Mouse (Mus musculus): Measurements from ENCODE around the gene Sec16b. TPM values are rescaled to one million over a fixed set of nuclear protein-coding genes. Genes with fewer than 3 reads are reported as not detected.

Sec16b gene
- total and polyA plus RNA-seq, 3 experiments = 0.76 to 3.2 (median 1.2) TPM

GRCm38 (mm10) chr1:157516838-157517808, 10.6 kb downstream of the Sec16b start:
- Histone ChIP-seq H3K36me3 (ENCODE audit: control insufficient read depth, insufficient read depth, low read length) (no peaks in the 10 kb centered on the region), H3K27ac (no peak overlapping the region), H3K4me3 (no peak overlapping the region), H3K79me2 (replicated peaks; ENCODE audit: control insufficient read depth, insufficient read depth, low read length) (no peaks in the 10 kb centered on the region), H3K9ac (ENCODE audit: low read depth, low read length) (no peak overlapping the region), H3K4me1 (ENCODE audit: control insufficient read depth, insufficient read depth, low read length) (0 out of 2 replicates have a peak, but pooled peaks cover 2% of the 10 kb centered on the region), H3K27me3 (ENCODE audit: control insufficient read depth, insufficient read depth, low read length) (no peaks in the 10 kb centered on the region)
- WGBS = 84% methylated on average over 8 of the region's 8 CpGs
- DNase-seq = no peak
- intact Hi-C loops (cut with DNase I) = no loop called here
- TF ChIP-seq EP300 (IDR thresholded peaks at IDR 0.05; ENCODE audit: insufficient read depth, low read depth, low read length) = no peak

DNA sequence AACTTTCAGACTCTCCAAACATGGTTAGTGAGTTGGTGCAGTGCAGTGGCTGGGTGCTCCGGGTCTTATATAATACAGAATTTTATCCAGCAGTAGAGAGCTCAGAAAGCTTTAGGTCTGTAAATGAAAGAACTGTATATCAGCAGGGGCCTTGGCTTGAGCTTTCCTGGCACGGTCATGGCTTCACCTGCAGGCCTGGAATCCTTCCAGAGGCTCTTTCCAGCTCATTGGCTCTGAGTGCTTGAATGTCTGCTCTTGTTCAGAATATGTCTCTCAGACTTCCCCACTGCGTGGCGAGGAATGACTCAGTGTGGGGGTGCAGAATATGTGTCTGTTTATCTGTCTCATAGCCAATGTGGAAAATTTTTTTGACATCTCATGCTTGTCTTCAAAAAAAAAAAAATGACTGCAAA, 11.6 kb downstream of the Sec16b start:
- Histone ChIP-seq H3K4me1 (ENCODE audit: control insufficient read depth, insufficient read depth, low read length) (0 out of 2 replicates have a peak, but pooled peaks cover 2% of the 10 kb centered on the region), H3K4me3 (no peak overlapping the region), H3K79me2 (replicated peaks; ENCODE audit: control insufficient read depth, insufficient read depth, low read length) (no peaks in the 10 kb centered on the region), H3K9ac (ENCODE audit: low read depth, low read length) (no peak overlapping the region), H3K27ac (no peak overlapping the region), H3K27me3 (ENCODE audit: control insufficient read depth, insufficient read depth, low read length) (no peaks in the 10 kb centered on the region), H3K36me3 (ENCODE audit: control insufficient read depth, insufficient read depth, low read length) (no peaks in the 10 kb centered on the region)
- 25% methylated on average over 4 of the region's 4 CpGs for WGBS
- DNase-seq = peak in 1 of 2 experiments; percentile 35
- intact Hi-C loops (cut with DNase I) = no loop called here
- TF ChIP-seq CTCF (IDR thresholded peaks at IDR 0.05) (no peak), POLR2A (IDR thresholded peaks at IDR 0.05; ENCODE audit: insufficient read depth, low read depth, low read length) (no peak), EP300 (IDR thresholded peaks at IDR 0.05; ENCODE audit: insufficient read depth, low read depth, low read length) (no peak)

GRCm38 (mm10) chr1:157519396-157519795, 12.9 kb downstream of the Sec16b start:
- DNase-seq = no peak

DNA sequence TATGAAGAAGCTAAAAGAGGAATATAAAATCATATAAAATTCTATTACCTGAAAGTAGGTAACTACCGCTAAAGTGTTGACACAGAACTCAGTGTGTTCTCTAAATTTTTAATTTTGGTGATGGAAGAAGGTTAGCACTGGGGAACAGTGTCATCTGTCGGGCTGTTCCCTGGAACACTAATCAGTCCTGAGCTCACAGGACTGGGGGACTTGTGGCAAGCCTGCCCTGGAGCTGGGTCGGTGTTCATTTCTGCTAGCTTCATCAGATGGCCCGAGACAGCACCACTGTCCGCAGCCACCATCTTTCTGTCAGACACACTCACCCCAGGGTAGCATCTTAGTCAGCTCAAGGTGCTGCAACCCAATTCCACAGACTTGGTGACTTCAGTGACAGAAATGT, 15.8 kb downstream of the Sec16b start:
- no peak for DNase-seq
- Histone ChIP-seq H3K36me3 (ENCODE audit: control insufficient read depth, insufficient read depth, low read length) (no peaks in the 10 kb centered on the region), H3K27me3 (ENCODE audit: control insufficient read depth, insufficient read depth, low read length) (no peaks in the 10 kb centered on the region), H3K4me1 (ENCODE audit: control insufficient read depth, insufficient read depth, low read length) (0 out of 2 replicates have a peak, but pooled peaks cover 2% of the 10 kb centered on the region), H3K79me2 (replicated peaks; ENCODE audit: control insufficient read depth, insufficient read depth, low read length) (no peaks in the 10 kb centered on the region), H3K4me3 (no peak overlapping the region), H3K9ac (ENCODE audit: low read depth, low read length) (no peak overlapping the region), H3K27ac (no peak overlapping the region)
- TF ChIP-seq CTCF (IDR thresholded peaks at IDR 0.05) (no peak), EP300 (IDR thresholded peaks at IDR 0.05; ENCODE audit: insufficient read depth, low read depth, low read length) (no peak), POLR2A (IDR thresholded peaks at IDR 0.05; ENCODE audit: insufficient read depth, low read depth, low read length) (no peak)
- intact Hi-C loops (cut with DNase I) = no loop called here
- 89% methylated on average over 5 of the region's 5 CpGs for WGBS

More at GRCm38 (mm10) chr1:157519396-157519795, 12.9 kb downstream of the Sec16b start:
- WGBS = 25% methylated on average over 2 of the region's 2 CpGs
- Histone ChIP-seq H3K4me1 (ENCODE audit: control insufficient read depth, insufficient read depth, low read length) (0 out of 2 replicates have a peak, but pooled peaks cover 2% of the 10 kb centered on the region), H3K9ac (ENCODE audit: low read depth, low read length) (no peak overlapping the region), H3K27ac (no peak overlapping the region), H3K4me3 (no peak overlapping the region), H3K36me3 (ENCODE audit: control insufficient read depth, insufficient read depth, low read length) (no peaks in the 10 kb centered on the region), H3K27me3 (ENCODE audit: control insufficient read depth, insufficient read depth, low read length) (no peaks in the 10 kb centered on the region), H3K79me2 (replicated peaks; ENCODE audit: control insufficient read depth, insufficient read depth, low read length) (no peaks in the 10 kb centered on the region)
- intact Hi-C loops (cut with DNase I) = no loop called here
- TF ChIP-seq POLR2A (IDR thresholded peaks at IDR 0.05; ENCODE audit: insufficient read depth, low read depth, low read length) (no peak), EP300 (IDR thresholded peaks at IDR 0.05; ENCODE audit: insufficient read depth, low read depth, low read length) (no peak), CTCF (IDR thresholded peaks at IDR 0.05) (no peak)

DNA sequence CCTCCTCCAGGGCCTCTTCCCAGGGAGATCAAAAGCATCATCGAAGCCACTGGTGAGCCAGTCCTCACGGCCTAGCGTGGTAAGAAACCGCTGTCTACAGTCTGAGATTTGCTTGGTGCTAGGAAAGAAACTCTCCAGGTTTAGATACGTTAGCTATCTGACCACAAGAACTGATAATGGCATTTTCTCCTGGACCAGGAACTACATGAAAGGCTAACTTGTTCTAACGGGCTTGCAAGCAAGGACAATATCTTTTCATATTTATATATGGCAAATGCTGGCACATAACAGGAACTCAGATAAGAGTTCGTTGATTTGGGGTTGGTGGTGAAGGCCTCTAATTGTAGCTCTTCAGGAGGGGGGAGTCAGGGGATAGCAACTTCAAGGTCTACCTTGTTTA, 18.2 kb downstream of the Sec16b start:
- no peaks in the 10 kb centered on the region for H3K4me1 ChIP-seq (ENCODE audit: control insufficient read depth, insufficient read depth, low read length)
- TF ChIP-seq EP300 (IDR thresholded peaks at IDR 0.05; ENCODE audit: insufficient read depth, low read depth, low read length) = no peak
- no peak for TF ChIP-seq POLR2A (IDR thresholded peaks at IDR 0.05; ENCODE audit: insufficient read depth, low read depth, low read length)
- TF ChIP-seq CTCF (IDR thresholded peaks at IDR 0.05) = no peak
- WGBS = 81% methylated on average over 7 of the region's 7 CpGs
- no peak overlapping the region for H3K27ac ChIP-seq
- no peaks in the 10 kb centered on the region for H3K27me3 ChIP-seq (ENCODE audit: control insufficient read depth, insufficient read depth, low read length)
- H3K9ac ChIP-seq (ENCODE audit: low read depth, low read length) = no peak overlapping the region
- H3K36me3 ChIP-seq (ENCODE audit: control insufficient read depth, insufficient read depth, low read length) = no peaks in the 10 kb centered on the region
- no peak overlapping the region for H3K4me3 ChIP-seq
- no peak for DNase-seq
- intact Hi-C loops (cut with DNase I) = no loop called here
- H3K79me2 ChIP-seq (replicated peaks; ENCODE audit: control insufficient read depth, insufficient read depth, low read length) = no peaks in the 10 kb centered on the region

Measured in heart, adult 2 months (tissue).